Mouse (Mus musculus) thymus, postnatal 10 days (tissue): ENCODE results near the gene Ppp2r5c.

Source experiments
- DNase-seq, 2 experiments: peaks; one replicate each; pipeline ENCODE4 v3.0.0; 2021; ENCODE audit warnings: low spot score in 2 of 2

Ppp2r5c gene

GRCm38 (mm10) chr12:110553362-110553761, 106.4 kb downstream of the Ppp2r5c start:
- no peak for DNase-seq

- no peak for DNase-seq
Observed at GRCm38 (mm10) chr12:110555536-110556240, 108.8 kb downstream of the Ppp2r5c start.

GRCm38 (mm10) chr12:110556861-110557628, 110.1 kb downstream of the Ppp2r5c start:
- DNase-seq, result no peak

- no peak for DNase-seq
Observed at GRCm38 (mm10) chr12:110558175-110558574, 111.3 kb downstream of the Ppp2r5c start.

- no peak for DNase-seq
Observed at GRCm38 (mm10) chr12:110563383-110563782, 116.5 kb downstream of the Ppp2r5c start.

GRCm38 (mm10) chr12:110564848-110565247, 117.9 kb downstream of the Ppp2r5c start:
- DNase-seq, result no peak

GRCm38 (mm10) chr12:110566366-110566765, 119.4 kb downstream of the Ppp2r5c start:
- DNase-seq, result no peak

GRCm38 (mm10) chr12:110571050-110571449, 124.1 kb downstream of the Ppp2r5c start:
- DNase-seq, result no peak

- DNase-seq, result no peak
Observed at GRCm38 (mm10) chr12:110572351-110572750, 125.4 kb downstream of the Ppp2r5c start.

GRCm38 (mm10) chr12:110573635-110574034, 126.7 kb downstream of the Ppp2r5c start:
- no peak for DNase-seq

- DNase-seq, result no peak
Observed at GRCm38 (mm10) chr12:110575926-110576325, 129.0 kb downstream of the Ppp2r5c start.

GRCm38 (mm10) chr12:110578333-110578732, 131.4 kb downstream of the Ppp2r5c start:
- DNase-seq, result no peak

- DNase-seq, result no peak
Observed at GRCm38 (mm10) chr12:110588622-110589021, 141.7 kb downstream of the Ppp2r5c start.

- no peak for DNase-seq
Observed at GRCm38 (mm10) chr12:110590804-110591259, 143.9 kb downstream of the Ppp2r5c start.

GRCm38 (mm10) chr12:110591260-110591883, 144.5 kb downstream of the Ppp2r5c start:
- DNase-seq, result peak; percentile 95 to 97

GRCm38 (mm10) chr12:110598527-110598926, 151.6 kb downstream of the Ppp2r5c start:
- peak; percentile 36 to 75 for DNase-seq

GRCm38 (mm10) chr12:110599791-110600190, 152.9 kb downstream of the Ppp2r5c start:
- DNase-seq, result no peak

GRCm38 (mm10) chr12:110600225-110600991, 153.5 kb downstream of the Ppp2r5c start:
- DNase-seq, result no peak

GRCm38 (mm10) chr12:110601241-110602218, 154.6 kb downstream of the Ppp2r5c start, which contains the start of gene Dync1h1:
Gene Dync1h1 (plus strand): TSS chr12:110601452.
- DNase-seq, result peak; percentile 90 to 91

- DNase-seq, result no peak
Observed at GRCm38 (mm10) chr12:110606161-110606560, 159.2 kb downstream of the Ppp2r5c start.
